Mouse (Mus musculus) stomach, embryonic 14.5 days (tissue): ENCODE measurements around the gene Olfr73. TPM values are rescaled to one million over a fixed set of nuclear protein-coding genes. Genes with fewer than 3 reads are reported as not detected.

Source experiments
- polyA plus RNA-seq: library from polyadenylated mRNA; unstranded; fragments of >200 nt; fragmentation: Nextera tagmentation; extraction: Ambion mirVana; gene quantifications from 2 replicates; pipeline ENCODE4 v1.2.1, GENCODE M21; 2014

The Olfr73 gene
- polyA plus RNA-seq, 1 experiment from 2014 or later: not detected

Other genes with a start within 250 kb of the Olfr73 start
- gene Olfr1143, start 237.1 kb downstream of the Olfr73 start, polyA plus RNA-seq: not detected in 2 replicates
- gene Olfr1145, start 227.9 kb downstream of the Olfr73 start, polyA plus RNA-seq: not detected in 2 replicates
- gene Olfr1148, start 207.2 kb downstream of the Olfr73 start, polyA plus RNA-seq: not detected in 2 replicates
- not detected in 2 replicates for gene Olfr1150-ps1, start 193.7 kb downstream of the Olfr73 start, polyA plus RNA-seq
- gene Olfr1151, start 181.8 kb downstream of the Olfr73 start, polyA plus RNA-seq: not detected in 2 replicates
- 0.06 TPM in 1 of 2 replicates, not detected in the other for gene Olfr1152, start 171.2 kb downstream of the Olfr73 start, polyA plus RNA-seq
- not detected in 2 replicates for gene Olfr1153, start 142.7 kb downstream of the Olfr73 start, polyA plus RNA-seq
- not detected in 2 replicates for gene Olfr1154, start 132.5 kb downstream of the Olfr73 start, polyA plus RNA-seq
- not detected in 2 replicates for gene Olfr1155, start 92.6 kb downstream of the Olfr73 start, polyA plus RNA-seq
- gene Olfr1156, start 84.6 kb downstream of the Olfr73 start, polyA plus RNA-seq: not detected in 2 replicates
- not detected in 2 replicates for gene Olfr1157, start 69.4 kb downstream of the Olfr73 start, polyA plus RNA-seq
- not detected in 2 replicates for gene Olfr74, start 63.0 kb downstream of the Olfr73 start, polyA plus RNA-seq
- gene Olfr1158, start 47.6 kb downstream of the Olfr73 start, polyA plus RNA-seq: not detected in 2 replicates
- not detected in 2 replicates for gene Olfr1160, start 29.4 kb downstream of the Olfr73 start, polyA plus RNA-seq
- not detected in 2 replicates for gene Olfr1161, start 14.9 kb downstream of the Olfr73 start, polyA plus RNA-seq
- gene Olfr1162, start 13.4 kb upstream of the Olfr73 start, polyA plus RNA-seq: not detected in 2 replicates
- gene Olfr1163, start 34.1 kb upstream of the Olfr73 start, polyA plus RNA-seq: not detected in 2 replicates
- not detected in 2 replicates for gene Olfr1164, start 56.3 kb upstream of the Olfr73 start, polyA plus RNA-seq
- not detected in 2 replicates for gene Olfr1166, start 90.6 kb upstream of the Olfr73 start, polyA plus RNA-seq
- gene Olfr1167, start 117.5 kb upstream of the Olfr73 start, polyA plus RNA-seq: not detected in 2 replicates
- gene Olfr1168, start 144.2 kb upstream of the Olfr73 start, polyA plus RNA-seq: not detected in 2 replicates
- gene Olfr1170, start 190.6 kb upstream of the Olfr73 start, polyA plus RNA-seq: not detected in 2 replicates
- gene Olfr1173, start 242.2 kb upstream of the Olfr73 start, polyA plus RNA-seq: not detected in 2 replicates